Mouse (Mus musculus) liver, adult 2 months (tissue): ENCODE measurements around the gene Lxn.

Source experiments
- CTCF ChIP-seq: fragments of 200-500 bp; IDR thresholded peaks from 2 replicates; pipeline ENCODE4 v1.5.1; 2011; ENCODE audit warnings: low read depth, low read length, control low read depth
- POLR2A ChIP-seq: fragments of 200-500 bp; IDR thresholded peaks from 2 replicates; pipeline ENCODE4 v1.6.1; 2011; ENCODE audit warnings: low read length, control low read depth; ENCODE audit not compliant: insufficient read depth; ENCODE audit errors: extremely low read depth

DNA sequence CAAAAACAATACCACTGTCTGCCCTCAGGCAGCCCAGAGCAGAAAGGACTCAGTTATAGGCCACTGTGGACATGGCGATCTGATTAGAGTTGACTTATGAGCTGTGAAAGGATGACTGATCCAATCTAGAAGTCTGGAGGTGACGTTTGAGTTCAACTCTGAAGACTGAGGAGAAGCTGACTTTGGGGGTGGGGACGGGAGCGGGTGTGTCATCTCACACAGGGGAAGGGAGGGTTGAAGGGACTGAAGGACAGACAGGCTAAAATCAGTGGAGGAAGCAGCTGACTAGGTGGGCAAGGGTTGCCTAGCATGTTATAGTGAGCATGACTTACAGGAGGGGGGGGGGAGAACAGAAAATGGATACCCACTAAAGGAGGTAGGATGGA, 35.7 kb upstream of the Lxn start:
- TF ChIP-seq CTCF (no peak), POLR2A (no peak)
